Mouse (Mus musculus) cerebellum, adult 2 months (tissue): ENCODE data around the gene Cbarp. TPM values are rescaled to one million over a fixed set of nuclear protein-coding genes. Genes with fewer than 3 reads are reported as not detected.
"Not testable (repeated sequence)": the region's sequence is repeated elsewhere in the genome, so short reads cannot be mapped to it uniquely, and the experiment has no call there.

Experiments used
- DNase-seq, 2 experiments: peaks; one replicate each; pipeline ENCODE4 v3.0.0; 2021
- H3K27ac ChIP-seq: fragments of 200-500 bp; 2 replicates; pipeline ENCODE4 v1.5.1; 2012; ENCODE audit warnings: low read length, control low read depth, inconsistent platforms; ENCODE audit not compliant: insufficient read depth
- H3K27me3 ChIP-seq: fragments of 200-500 bp; 2 replicates; pipeline ENCODE4 v1.6.1; 2012; ENCODE audit warnings: inconsistent platforms, mild to moderate bottlenecking, low read length, moderate library complexity; ENCODE audit not compliant: control insufficient read depth, insufficient read depth
- H3K4me1 ChIP-seq: fragments of 200-500 bp; 2 replicates; pipeline ENCODE4 v1.6.1; 2011; ENCODE audit warnings: low read length; ENCODE audit not compliant: control insufficient read depth, insufficient read depth
- H3K4me3 ChIP-seq: fragments of 200-500 bp; replicated peaks from 2 replicates; pipeline ENCODE3; 2011; ENCODE audit warnings: mild to moderate bottlenecking, low read depth, low read length, control low read depth; ENCODE audit not compliant: insufficient read depth
- CTCF ChIP-seq: fragments of 200-500 bp; IDR thresholded peaks from 2 replicates; pipeline ENCODE4 v1.5.1; 2011; ENCODE audit warnings: low read depth, mild to moderate bottlenecking, control low read depth, low read length, moderate library complexity, borderline replicate concordance; ENCODE audit not compliant: insufficient read depth
- POLR2A ChIP-seq: fragments of 200-500 bp; IDR thresholded peaks from 2 replicates; pipeline ENCODE4 v1.6.1; 2011; ENCODE audit warnings: low read length, control low read depth, borderline replicate concordance; ENCODE audit not compliant: insufficient read depth
- WGBS: fragments of 180-500 bp; shearing (Covaris S2); methylation state at CpG from one replicate; pipeline ENCODE4 v1.1.7; 2018; 5-methylcytosine and 5-hydroxymethylcytosine counted together
- polyA plus RNA-seq: library from polyadenylated mRNA; depleted of rRNA; stranded (reverse); fragments of >200 nt; gene quantifications from 2 replicates; pipeline ENCODE4 v1.2.3, GENCODE M21; 2012

Gene Cbarp
- polyA plus RNA-seq, 1 experiment = 151 TPM

- TF ChIP-seq POLR2A = peak; percentile 97
- no peak for TF ChIP-seq CTCF
- H3K27me3 ChIP-seq = no peaks in the 10 kb centered on the region
- DNase-seq = peak; percentile 99 to 100
- H3K27ac ChIP-seq = peak overlapping the region; percentile 95
- under 1% methylated on average over 55 of the region's 55 CpGs for WGBS
- peaks cover 19% of the 10 kb centered on the region for H3K4me1 ChIP-seq
- peak overlapping the region; percentile 97 for H3K4me3 ChIP-seq
These were observed 26.9 kb upstream of the Cbarp start for GRCm38 (mm10) chr10:80167460-80168037.

GRCm38 (mm10) chr10:80166136-80166535 lies 25.5 kb upstream of the Cbarp start:
- H3K4me1 ChIP-seq = peaks cover 15% of the 10 kb centered on the region
- DNase-seq, H3K4me3 ChIP-seq, H3K27me3 ChIP-seq: not testable (repeated sequence)
- H3K27ac ChIP-seq = peak overlapping the region; percentile 10
- WGBS = 88% methylated on average over 4 of the region's 4 CpGs

GRCm38 (mm10) chr10:80165392-80166128 lies 24.9 kb upstream of the Cbarp start, which contains the start of gene Cirbp:
Cirbp (plus strand) TSS chr10:80165985.
- Histone ChIP-seq H3K4me3 (peak within 1 kb of the TSS; percentile 56), H3K27me3 (no peaks in the 10 kb centered on the region), H3K4me1 (peaks cover 21% of the 10 kb centered on the region), H3K27ac (peak within 1 kb of the TSS; percentile 70)
- DNase-seq = peak; percentile 67 to 75
- TF ChIP-seq CTCF (no peak), POLR2A (0 out of 2 replicates have a peak, but pooled peaks have one; percentile 27)
- WGBS = 7% methylated on average over 20 of the region's 20 CpGs

- DNase-seq = peak; percentile 98 to 99
- peak overlapping the region; percentile 55 for H3K27ac ChIP-seq
- no peaks in the 10 kb centered on the region for H3K27me3 ChIP-seq
- under 1% methylated on average over 17 of the region's 17 CpGs for WGBS
- H3K4me3 ChIP-seq = peak overlapping the region; percentile 56
- peaks cover 24% of the 10 kb centered on the region for H3K4me1 ChIP-seq
- TF ChIP-seq POLR2A = peak; percentile 99
- peak; percentile 99 for TF ChIP-seq CTCF
These were observed 24.3 kb upstream of the Cbarp start for GRCm38 (mm10) chr10:80164998-80165344.

- 10% methylated on average over 44 of the region's 44 CpGs for WGBS
- TF ChIP-seq CTCF = no peak
- no peak for TF ChIP-seq POLR2A
- Histone ChIP-seq H3K4me1 (peaks cover 25% of the 10 kb centered on the region), H3K27ac (peak overlapping the region; percentile 55), H3K4me3 (peak overlapping the region; percentile 56), H3K27me3 (no peaks in the 10 kb centered on the region)
- peak; percentile 62 to 67 for DNase-seq
These were observed 23.7 kb upstream of the Cbarp start for GRCm38 (mm10) chr10:80164161-80164997.

GRCm38 (mm10) chr10:80163721-80164120 lies 23.1 kb upstream of the Cbarp start:
- DNase-seq = peak; percentile 43 to 59
- H3K4me1 ChIP-seq = peaks cover 28% of the 10 kb centered on the region
- H3K27me3 ChIP-seq = no peaks in the 10 kb centered on the region
- H3K4me3 ChIP-seq = no peak overlapping the region
- 74% methylated on average over 8 of the region's 8 CpGs for WGBS
- TF ChIP-seq CTCF (no peak), POLR2A (no peak)
- no peak overlapping the region for H3K27ac ChIP-seq

- Histone ChIP-seq H3K4me3 (no peak overlapping the region), H3K4me1 (peaks cover 28% of the 10 kb centered on the region), H3K27me3 (no peaks in the 10 kb centered on the region), H3K27ac (no peak overlapping the region)
- TF ChIP-seq CTCF = no peak
- TF ChIP-seq POLR2A = no peak
- DNase-seq = peak in 1 of 2 experiments; percentile 29
- 86% methylated on average over 6 of the region's 6 CpGs for WGBS
These were observed 22.2 kb upstream of the Cbarp start for GRCm38 (mm10) chr10:80162716-80163299.
